Mouse (Mus musculus) fibroblast of lung, adult 2 months (primary cell): Measurements from ENCODE around the gene Gpr139.

Source experiments
- DNase-seq: peaks from one replicate; pipeline ENCODE4 v3.0.0-alpha.2; 2011; ENCODE audit warnings: low read depth

The Gpr139 gene

DNA sequence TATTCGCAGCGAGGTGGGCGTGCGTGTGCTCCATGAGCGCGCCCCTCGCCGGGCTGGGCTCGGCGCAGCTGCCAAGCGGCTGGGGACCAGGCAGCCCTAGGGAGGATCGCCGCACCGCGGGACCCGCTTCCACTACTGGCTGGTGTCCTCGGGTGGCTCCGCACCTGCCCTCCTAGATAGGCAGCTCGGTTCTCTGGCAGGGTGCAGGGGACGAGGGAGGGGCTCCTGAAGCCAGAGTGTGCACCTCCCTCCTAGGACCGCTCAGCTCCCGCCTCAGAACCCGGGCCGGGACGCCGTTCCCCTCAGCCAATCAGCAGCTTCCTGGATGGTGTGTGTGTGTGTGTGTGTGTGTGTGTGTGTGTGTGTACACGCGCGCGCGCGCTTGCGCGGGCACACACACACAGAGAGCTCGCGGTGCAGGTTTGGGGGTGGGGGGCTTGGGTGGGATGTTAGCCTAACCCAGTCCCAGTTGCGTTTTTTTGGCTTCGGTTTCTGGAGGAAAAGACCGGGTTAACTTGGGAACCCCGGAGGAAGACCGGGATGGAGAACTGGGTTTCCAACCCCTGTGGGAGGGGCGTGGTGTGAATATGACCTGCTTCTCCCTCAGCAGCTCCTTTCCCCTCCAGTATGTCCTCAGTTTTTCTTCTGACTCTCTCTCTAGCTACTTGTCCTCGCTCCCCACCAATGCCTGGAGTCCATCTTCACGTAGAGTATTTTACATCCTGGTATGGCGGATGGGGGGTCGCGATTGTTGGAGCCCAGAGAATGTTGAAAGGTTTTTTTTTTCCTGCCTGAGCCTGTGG lies at the start of gene Gpr139:
Gpr139 (minus strand) TSS at position 263 of the 803 bp plus-strand sequence.
- no peak for DNase-seq

DNA sequence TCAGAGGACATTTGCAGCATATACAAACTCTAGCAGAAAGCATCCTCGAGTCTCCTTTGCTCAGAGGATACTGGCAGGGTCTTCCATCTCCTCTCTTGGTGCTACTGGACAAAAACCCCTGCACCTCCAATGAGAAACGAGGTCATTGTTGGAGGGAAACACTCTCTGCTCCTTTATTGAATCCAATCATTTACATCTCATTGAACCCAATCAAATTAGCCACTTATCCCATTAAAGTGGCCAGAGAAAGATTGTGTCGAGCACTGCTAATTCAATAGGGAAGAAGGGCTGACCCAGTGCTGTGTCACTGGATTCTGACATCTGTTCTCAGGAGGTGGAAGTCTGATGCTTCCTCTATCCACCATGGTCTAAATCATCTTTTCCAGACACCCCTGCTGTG lies 46.6 kb upstream of the Gpr139 start:
- no peak for DNase-seq

DNA sequence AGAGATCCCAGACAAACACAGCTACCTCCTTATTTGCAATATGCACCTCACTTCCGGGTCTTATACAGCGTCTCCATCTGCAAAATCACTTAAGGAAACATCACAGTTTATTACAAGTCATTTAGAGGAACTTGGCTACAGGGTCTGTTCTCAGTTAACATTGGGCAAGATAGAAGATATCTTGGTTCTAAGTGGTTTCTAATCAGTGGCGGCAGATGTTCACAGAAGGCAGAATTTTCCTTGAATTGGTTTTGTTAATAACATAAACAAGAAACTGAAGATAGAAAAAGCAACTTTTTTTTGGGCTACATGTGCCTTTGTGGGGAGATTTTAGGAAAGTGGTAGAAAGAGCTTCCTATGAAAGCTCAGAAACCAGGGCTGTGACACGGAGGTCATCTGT lies 38.3 kb upstream of the Gpr139 start:
- no peak for DNase-seq

- no peak for DNase-seq
Measured at GRCm38 (mm10) chr7:119219121-119219520, 34.7 kb upstream of the Gpr139 start.

- no peak for DNase-seq
Measured at GRCm38 (mm10) chr7:119207251-119207650, 22.8 kb upstream of the Gpr139 start.

DNA sequence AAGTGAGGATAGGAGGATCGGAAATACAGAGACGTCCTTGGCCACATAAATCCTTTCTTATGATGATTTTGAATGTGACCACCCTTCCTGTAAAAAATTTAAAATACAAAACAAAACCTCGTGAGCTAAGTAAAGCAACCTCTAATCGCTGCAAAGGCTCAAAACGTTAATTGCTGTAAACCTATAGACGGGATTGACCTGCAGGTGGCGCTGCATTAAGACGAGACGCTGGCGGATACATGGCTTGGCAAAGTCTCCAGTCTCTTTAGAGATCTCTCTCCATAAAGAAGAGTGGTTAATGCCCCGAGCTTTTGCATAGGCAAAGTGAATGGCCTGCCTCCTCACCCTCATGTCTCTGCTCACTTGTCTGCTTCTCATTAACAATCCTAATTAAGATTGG lies 2.0 kb upstream of the Gpr139 start:
- DNase-seq, result no peak

DNA sequence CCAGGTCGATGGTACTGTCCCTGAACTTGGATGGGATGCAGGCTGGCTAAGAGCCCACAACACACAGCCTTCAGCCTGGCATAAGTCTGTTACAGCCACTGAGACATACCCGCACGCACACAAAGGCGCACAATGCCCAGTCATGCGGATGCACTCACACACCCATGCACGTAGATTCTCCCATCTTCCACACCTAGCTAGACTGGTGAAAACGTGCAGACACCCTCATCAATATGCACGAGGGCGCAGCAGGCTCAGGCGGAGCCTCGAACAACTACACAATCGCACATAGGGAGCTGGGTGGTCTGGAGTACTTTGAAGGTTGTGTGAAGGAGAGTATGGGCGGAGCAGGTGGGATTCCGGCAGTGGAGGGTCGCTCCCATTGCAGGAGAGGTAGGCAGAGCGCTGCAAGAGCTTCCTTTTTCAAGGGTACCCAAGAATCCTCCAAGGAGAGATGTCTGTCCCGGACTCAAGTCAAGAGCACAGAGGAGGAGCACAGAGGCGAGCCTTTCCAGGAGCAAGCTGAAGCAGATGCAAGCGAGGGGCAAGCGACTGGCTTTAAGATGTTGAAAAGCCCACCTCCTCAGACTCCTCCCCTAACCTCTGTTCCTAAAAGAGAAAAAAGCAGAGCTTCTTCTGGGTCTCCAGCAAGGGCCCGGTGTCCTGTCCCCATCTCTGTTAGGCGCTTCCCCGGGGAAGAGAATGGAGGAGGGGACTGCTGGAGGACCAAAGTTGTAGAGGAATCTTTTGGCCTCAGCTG lies 958 bp upstream of the Gpr139 start:
- no peak for DNase-seq

DNA sequence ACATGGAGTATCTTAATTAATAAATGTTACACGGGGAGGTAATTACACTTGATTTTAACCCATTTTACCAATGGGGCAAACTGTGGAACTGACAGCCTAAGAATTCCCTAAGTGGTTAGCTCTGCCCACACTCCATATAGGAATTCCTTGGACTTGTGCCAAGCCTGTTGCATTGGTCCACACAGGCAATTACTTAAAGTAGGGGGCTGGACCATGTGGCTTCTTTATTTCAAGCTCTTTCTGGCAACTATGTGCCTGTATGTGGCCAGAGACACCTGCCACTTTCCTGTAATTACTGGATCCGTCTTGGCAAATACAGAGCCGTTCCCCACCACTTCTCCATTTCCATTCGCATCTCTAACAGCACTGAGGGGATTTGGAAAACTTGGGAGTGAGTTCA lies 3.4 kb downstream of the Gpr139 start:
- no peak for DNase-seq

DNA sequence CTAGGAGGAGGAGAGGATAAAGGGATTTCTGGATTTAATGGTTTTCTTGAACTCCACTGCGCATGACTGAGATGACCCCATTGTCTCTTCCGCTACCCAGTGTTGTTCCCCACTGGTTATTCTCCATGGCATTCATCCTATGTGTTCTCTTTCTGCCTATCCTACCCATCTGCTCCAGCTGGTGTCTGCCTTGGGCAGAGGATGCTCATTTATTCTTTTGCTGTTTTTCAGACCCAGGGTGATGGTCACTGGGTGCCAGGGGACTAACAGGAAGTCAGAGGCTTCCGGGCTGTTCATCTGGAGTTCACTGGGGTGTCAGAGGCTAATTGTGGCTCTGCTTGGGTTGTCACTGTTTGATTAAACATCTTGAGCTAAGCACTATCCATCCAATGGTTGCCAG lies 24.4 kb downstream of the Gpr139 start:
- DNase-seq, result no peak

DNA sequence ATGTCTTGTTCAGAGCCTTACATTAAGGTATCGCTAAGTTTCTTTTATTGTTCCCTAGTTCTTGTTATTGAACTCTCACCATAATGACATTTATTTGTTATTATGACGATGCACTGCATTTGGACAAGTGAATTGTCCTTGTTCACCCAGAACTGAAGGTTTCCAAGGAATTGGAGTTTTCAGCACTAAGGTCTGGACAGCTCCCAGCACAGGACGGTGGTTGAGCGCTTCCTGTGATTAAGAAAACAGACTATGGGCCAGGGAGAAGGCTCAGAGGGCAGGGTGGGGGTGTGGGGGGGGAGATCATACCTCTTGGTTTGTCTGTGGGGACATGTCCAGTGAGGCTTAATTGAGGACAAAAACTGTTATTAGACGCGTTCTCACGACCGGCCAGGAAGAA lies 72.6 kb downstream of the Gpr139 start:
- no peak for DNase-seq

DNA sequence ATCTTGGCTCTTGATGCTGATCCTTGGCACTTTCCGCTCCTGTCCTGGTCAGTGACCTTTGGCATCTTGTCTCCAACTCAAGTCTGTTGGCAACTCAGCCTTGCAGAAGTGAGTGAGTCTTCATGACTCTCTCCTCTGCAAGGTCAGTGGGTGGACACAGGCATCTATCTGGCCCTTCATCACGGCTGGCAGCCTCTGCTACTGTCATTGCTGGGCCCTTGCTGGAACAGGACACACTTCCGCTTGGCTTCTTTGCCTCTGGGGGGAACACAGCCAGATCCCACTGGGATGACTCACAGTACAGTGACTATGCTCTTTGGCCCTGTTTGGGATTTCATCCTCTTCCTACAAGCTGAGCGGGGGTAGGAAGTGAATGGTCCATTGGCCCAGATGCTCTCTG lies 78.5 kb downstream of the Gpr139 start:
- DNase-seq, result no peak

- DNase-seq, result no peak
Measured at GRCm38 (mm10) chr7:119096583-119096982, 87.8 kb downstream of the Gpr139 start.
